Mouse (Mus musculus) layer of hippocampus, postnatal 25 days (tissue): ENCODE data around the gene Armc6. TPM values are rescaled to one million over a fixed set of nuclear protein-coding genes. Genes with fewer than 3 reads are reported as not detected.

ENCODE experiments used
- DNase-seq, 2 experiments: peaks; one replicate each; pipeline ENCODE4 v3.0.0; 2022; ENCODE audit warnings: mixed read lengths in 2 of 2, low spot score in 1 of 2; ENCODE audit errors: extremely low spot score in 1 of 2
- total RNA-seq, 2 experiments: library from RNA; stranded (reverse); gene quantifications; 2 replicates each; pipeline ENCODE4 v1.2.3; 2021

Gene Armc6
- total RNA-seq: 10 to 100 TPM; 43.4 to 49.4 TPM

DNA sequence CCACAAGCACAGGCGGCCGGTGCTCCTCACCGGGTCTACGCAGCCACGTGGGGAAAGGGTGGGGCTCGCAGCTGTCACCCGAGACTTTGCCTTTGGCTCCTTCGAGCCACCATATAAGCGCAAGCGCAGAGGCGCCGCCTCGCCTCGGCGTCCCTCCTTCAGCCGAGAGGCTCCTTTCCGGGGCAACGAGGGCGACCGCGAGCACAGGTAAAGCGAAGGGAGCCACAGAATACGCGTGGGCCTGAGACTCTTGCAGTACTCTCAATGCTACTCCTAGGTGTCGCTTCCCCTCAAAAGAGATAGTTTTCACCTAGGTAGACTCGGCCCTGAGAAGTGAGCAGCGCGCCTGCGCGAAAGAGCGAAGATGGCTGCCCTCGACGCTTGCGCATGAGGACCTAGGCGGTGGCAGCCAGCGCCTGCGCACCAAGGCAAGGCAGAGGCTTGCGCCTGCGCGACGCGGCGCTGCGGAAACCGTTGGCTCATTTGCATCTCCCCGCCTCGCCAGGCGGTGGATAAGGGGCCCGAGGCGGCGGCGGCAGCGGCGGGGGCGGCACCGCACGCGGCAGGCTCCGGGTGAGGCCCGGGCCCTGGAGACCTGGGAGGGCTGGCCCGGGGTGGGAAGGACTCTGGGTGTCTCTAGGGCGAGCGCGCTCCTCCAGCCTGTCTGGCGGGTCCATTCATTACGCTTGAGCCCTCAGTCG is at the start of gene Armc6, which contains the start of gene Sugp2:
TSS of gene Armc6 (minus strand) at position 387 of the 701 bp plus-strand sequence.
TSS of gene Sugp2 (plus strand) at position 147 of the 701 bp plus-strand sequence.
- peak; percentile 84 to 95 for DNase-seq

- no peak for DNase-seq
Measured at GRCm38 (mm10) chr8:70283136-70284077, 49.1 kb upstream of the Armc6 start.

DNA sequence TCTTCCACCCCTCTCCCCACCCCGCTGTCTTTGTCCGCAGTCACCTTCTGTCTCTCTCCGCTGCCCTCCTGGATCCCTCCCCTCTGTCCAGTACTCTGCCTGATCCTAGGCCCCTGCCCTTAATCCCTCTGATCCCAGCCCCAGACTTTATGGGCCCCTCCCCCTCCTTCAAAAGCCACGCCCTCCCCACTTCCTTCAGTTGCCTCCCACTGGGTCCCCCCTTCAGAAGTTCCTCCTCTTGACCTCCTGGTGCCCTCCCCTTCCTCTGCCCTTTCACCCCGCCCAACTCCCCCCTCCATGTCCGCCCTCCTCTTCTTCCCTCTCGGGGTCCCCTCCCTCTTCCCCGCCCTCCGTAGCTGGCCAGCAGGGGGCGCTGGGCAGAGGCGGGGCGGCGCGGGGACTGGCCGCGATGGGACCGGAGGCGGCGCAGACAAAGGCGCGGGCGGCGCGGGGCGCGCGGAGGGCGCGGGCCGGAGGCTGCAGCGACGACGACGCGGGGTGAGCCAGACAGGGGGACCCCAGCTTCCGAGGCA is 48.4 kb upstream of the Armc6 start, which contains the start of gene Homer3:
TSS of gene Homer3 (plus strand) at position 225 of the 533 bp plus-strand sequence.
- DNase-seq: peak; percentile 79 to 80

GRCm38 (mm10) chr8:70281001-70281400 is 46.7 kb upstream of the Armc6 start:
- no peak for DNase-seq

DNA sequence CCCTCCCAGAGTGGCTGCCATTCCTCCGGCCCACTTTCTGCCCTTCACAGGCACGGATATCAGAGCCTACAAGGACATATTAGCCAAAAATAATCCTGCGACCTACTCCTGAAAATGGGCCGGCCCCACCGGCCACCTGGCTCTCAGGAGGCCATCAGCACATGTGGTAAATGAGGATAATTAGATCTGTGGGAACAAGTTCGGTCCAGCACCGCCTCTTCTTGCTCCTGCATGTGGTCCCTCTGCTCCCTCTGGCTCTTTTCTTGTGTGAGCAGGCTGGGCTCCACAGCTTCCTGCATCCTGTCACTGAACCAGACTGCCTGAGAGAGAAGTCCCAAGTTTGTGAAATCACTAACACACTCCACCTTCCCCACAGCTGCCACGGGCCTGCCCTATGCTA is 45.0 kb upstream of the Armc6 start:
- no peak for DNase-seq

DNA sequence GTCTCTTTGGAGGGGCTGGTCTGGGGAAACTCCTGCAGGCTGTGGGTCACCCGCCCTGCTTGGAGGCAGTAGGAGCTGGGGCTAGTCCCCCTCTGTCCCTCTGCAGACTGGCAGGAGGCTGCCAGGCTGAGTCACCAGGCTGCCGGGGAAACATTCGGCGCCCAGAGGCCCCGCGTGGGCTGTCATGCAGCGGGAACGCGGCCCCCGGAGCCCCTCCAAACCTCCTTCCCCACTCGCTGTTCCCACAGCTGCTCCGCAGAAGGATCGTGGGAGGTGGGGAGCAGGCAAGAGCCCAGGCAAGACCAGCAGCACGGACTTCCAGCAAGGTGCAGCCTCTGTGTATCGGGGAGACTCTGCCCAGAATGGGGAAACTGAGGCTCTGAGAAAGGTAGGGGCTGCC is 43.9 kb upstream of the Armc6 start:
- peak in 1 of 2 experiments; percentile 34 for DNase-seq

- DNase-seq: no peak
Measured at GRCm38 (mm10) chr8:70276476-70276875, 42.2 kb upstream of the Armc6 start.

- DNase-seq: no peak
Measured at GRCm38 (mm10) chr8:70274350-70274749, 40.1 kb upstream of the Armc6 start.

DNA sequence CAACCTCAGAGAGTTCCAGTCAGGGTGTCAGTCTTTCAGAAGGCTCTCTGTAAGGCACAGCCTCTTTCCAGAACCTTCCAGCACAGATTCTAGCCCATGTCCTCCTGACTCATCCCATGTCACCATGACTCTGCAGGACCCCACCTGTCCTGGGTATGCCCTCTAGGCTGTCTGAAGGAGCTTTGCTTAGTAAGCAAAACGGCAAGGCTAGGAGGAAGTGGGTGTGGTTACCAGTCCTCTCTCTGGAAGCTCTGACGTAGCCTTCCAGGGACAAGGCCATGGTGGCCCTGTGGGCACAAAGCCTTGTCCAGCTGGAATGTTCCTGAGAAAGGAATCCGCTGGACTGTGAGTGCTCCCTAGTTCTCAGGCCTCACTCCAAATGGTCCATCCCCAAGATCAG is 38.7 kb upstream of the Armc6 start:
- no peak for DNase-seq

- DNase-seq: peak; percentile 23 to 41
Measured at GRCm38 (mm10) chr8:70268799-70269565, 34.7 kb upstream of the Armc6 start.

- no peak for DNase-seq
Measured at GRCm38 (mm10) chr8:70268311-70268710, 34.0 kb upstream of the Armc6 start.

GRCm38 (mm10) chr8:70267674-70268073 is 33.4 kb upstream of the Armc6 start:
- DNase-seq: no peak

DNA sequence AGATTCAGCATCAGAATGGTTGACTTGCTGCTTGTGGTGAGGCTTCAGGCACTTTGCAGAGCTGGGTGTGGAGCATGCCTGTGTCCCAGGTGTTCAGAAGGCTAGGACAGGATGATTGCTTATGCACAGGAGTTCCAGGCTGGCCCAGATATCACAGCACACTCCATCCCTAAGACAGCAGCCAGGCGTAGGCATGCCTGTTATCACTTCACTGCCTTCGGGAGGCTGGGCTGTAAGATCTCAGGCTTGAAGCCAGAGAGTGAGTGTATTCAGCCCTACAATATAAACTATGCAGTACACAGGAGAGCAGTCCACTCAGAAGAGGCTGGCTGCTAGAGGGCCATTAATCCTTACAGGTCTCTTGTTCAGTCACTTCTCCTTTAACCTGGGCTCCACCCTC is 24.8 kb upstream of the Armc6 start:
- no peak for DNase-seq

DNA sequence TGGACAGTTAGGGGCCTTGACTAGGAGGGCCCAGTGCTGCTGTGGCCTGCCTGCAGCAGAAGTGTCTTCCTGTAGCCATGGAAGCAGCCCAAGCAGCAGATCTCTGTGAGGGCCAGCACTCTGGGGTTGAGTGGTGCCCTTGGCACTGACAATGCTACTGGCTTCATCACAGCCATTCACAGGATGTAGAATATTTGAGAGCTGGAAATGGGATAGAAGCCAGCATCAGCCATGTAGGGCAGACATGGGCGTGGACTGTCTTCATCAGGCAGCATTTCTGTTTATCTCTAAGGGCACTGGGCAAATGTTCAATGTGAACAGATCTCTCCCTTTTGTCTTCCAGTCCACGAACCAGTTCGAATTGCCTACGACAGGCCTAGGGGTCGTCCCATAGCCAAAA is 24.3 kb upstream of the Armc6 start:
- DNase-seq: no peak

- DNase-seq: no peak
Measured at GRCm38 (mm10) chr8:70257456-70257855, 23.2 kb upstream of the Armc6 start.

- no peak for DNase-seq
Measured at GRCm38 (mm10) chr8:70254628-70255027, 20.4 kb upstream of the Armc6 start.

DNA sequence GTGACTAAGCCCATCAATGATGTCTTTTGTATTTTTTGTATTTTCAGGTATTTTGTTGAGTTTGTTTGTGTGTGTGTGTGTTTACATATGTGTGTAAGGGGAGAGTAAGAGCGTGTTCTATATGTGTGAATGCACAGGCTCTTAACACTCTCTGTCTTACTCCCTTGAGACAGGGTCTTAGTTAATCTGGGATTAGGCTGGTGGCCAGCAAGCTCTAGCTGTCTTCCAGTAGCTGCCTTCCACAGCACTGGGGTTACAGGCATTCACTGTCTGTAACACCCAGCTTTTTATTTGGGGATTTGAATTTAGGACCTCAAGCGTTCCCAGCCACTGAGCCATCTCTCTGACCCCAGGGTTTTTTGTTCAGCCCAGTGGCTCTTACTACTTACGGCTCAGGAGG is 13.6 kb upstream of the Armc6 start:
- no peak for DNase-seq

DNA sequence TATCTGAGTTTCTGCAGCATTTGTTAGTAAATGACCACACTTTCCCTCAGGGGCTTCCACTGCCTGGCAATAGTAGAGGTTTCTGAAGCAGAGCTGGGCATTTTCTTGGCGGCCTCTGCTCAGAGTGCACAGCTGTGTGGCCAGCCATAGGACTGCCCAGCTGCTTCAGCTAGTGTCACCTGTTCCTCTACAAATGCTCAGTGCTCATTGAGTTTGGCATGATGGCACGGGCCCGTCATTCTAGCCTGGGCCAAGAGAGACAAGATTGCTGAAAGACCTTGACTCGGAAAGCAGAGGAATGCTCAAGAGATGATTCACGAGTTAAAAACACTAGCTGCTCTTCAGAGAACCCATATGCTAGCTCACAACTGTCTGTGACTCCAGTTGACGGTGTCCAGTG is 12.4 kb upstream of the Armc6 start:
- DNase-seq: no peak

GRCm38 (mm10) chr8:70240642-70241041 is 6.4 kb upstream of the Armc6 start:
- no peak for DNase-seq

- DNase-seq: no peak
Measured at GRCm38 (mm10) chr8:70237842-70238241, 3.6 kb upstream of the Armc6 start.
